Mouse (Mus musculus): ENCODE measurements at regions not wholly inside any gene's neighbourhood (a gene's known extent, or its start where the extent isn't known, plus 50 kb on each side); places are given as distances from the start of the nearest gene placed in this dataset.
A peak's percentile ranks its signal among the peaks of the same experiment; 100 is the strongest.

DNA sequence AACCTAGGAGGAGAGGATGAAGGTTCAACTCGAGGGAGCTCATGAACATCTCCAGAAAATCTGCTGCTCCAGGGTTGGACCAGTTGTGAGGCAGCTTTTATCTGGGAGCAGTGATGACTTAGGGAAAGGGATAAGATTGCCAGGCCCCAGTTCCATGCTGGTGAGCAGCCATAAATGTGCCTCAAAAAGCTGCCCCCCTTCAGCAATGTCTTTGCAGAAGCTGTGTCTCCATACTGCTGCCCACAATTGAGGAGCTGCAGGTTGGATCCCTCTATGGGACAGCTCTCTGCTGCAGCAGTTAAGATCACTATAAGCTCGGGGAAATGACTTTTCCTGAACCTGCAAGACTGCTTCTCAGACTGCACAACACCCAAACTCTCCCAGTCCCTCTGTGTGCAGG lies 543.7 kb downstream of the Nfib start:
- ATAC-seq (replicated peaks; ENCODE audit: poor library complexity), result no peak

DNA sequence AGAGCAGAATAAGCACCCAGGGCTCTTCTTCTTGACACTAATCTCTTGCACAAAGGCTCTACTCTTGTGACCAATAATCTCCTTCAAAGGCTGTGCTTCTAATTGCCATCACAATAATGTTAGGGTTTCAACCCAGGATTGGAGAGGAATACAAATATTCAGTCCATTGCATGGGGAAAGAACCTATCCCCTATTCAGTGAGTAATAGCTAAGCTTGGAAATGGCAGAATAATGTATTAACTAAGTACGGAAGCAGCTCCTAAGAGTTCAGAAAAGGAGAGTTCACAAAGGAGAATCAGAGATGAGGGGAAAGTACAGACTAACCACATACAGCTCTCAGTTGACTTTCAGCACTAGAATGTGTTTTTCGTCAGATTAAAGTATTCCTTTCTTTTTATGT lies 544.3 kb downstream of the Nfib start:
- no peak for ATAC-seq (replicated peaks; ENCODE audit: poor library complexity)

DNA sequence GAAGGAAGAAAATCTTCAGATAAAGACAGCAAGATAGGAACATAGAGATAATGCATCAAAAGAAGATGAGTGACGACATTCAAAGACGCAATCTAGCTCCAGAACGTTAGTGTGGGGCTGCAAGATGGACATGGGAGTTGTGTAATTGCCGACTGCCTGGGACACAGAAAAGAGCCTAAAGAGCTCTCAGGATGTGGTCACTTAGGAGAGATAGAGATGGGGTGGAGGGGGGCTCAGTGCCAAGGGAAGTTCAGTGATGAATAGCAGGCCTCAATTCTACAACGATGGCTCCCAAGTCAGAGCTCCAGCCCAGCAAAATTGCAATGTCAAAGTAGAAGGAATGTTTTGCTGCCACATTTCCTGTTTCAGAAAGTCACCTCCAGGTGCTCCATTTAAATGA lies 545.3 kb downstream of the Nfib start:
- ATAC-seq (replicated peaks; ENCODE audit: poor library complexity), result 0 out of 2 replicates have a peak, but pooled peaks have one; percentile 23

DNA sequence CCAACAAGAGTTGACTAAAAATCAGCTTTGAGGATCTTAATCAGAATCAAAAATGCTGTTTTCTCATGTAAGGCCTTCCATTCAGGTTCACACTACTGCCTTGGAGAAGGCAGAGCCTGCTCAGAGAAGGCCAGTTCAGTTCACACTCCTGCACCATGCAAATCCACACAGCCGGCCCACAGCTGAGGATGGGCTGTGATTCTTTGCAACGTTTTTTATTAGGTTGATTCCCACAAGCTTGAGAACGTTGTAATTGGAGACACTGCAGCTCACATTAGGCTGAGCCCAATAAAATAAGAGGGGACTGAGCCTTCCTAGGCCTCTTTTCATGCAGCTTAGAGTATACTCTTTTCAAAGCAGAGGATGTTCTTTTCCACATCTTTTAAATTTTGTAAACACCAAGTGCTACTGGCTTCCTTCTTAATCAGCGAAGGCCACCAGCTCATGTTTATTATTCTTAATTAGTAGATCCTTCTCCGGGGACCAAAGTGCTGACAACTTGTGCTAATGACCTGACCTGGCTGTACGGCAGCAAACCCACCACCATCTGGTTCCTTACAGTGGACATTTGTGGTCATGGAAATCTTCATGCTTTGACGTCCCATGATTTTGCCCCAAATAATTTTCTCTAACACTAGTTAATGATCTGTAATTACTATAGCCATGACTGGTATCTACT lies 549.8 kb downstream of the Nfib start:
- ATAC-seq (replicated peaks; ENCODE audit: poor library complexity), result no peak

DNA sequence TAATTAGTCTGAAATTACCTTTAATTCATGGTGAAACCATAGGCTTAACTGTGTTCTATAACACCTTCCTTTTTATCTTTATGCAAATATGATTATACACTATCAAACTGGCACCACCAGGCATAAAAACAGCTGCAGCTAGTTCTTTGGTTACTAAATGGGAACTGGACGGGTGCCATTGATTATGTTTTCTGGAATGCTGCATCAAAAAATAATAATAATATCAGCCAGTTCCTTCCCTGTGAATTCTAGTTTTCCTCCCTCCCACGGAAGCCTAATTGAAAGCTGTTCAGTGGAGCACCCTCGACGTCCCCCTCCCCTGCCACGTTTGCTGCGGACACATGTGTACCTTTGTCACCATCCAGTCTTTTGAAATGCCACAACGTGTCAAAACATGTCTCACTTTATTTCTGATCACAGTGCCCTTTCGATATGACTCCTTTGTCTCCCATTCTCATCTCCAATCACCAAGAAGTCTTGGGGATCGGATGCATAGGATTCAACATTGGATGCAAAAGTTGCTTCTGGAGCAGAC lies 551.5 kb downstream of the Nfib start:
- ATAC-seq (replicated peaks; ENCODE audit: poor library complexity), result no peak

DNA sequence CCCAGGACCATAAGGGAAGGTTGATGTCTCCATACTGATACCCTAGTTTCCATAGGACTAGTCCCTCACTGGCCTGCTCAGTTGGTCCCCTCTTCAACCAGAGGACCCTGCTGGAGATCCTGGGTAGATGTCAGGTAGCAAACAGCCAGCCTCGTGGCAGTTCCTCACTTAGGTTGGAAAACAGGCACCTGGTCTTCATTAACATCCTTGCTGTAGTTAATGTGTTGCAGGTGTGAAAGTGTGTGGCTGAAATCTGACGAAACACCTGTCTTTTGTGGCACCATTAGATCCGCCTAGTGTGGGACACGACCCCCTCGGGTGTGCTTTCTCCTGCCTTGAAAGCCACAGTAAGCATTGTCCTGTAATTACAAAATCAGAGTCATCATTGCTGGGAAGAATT lies 551.9 kb downstream of the Nfib start:
- ATAC-seq (replicated peaks; ENCODE audit: poor library complexity), result no peak

DNA sequence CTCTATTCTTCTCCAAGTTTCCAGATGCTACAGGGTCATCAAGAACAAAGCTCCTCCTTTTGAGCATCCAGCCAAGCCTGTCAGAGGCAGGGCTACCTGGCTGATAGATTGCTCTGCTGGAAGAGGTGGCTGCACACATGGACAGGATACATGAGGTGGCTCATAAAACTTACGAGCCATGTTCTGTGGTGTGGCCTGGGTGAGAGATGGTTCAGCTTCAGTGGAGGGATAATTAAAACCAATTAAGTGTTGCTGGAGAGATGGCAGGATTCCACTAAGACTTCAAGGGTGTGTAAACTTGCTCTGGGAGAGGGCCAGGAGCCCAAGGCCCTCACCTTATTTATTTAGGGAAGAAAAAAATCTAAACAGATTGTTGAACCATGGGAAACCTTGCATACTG lies 555.6 kb downstream of the Nfib start:
- ATAC-seq (replicated peaks; ENCODE audit: poor library complexity), result no peak

DNA sequence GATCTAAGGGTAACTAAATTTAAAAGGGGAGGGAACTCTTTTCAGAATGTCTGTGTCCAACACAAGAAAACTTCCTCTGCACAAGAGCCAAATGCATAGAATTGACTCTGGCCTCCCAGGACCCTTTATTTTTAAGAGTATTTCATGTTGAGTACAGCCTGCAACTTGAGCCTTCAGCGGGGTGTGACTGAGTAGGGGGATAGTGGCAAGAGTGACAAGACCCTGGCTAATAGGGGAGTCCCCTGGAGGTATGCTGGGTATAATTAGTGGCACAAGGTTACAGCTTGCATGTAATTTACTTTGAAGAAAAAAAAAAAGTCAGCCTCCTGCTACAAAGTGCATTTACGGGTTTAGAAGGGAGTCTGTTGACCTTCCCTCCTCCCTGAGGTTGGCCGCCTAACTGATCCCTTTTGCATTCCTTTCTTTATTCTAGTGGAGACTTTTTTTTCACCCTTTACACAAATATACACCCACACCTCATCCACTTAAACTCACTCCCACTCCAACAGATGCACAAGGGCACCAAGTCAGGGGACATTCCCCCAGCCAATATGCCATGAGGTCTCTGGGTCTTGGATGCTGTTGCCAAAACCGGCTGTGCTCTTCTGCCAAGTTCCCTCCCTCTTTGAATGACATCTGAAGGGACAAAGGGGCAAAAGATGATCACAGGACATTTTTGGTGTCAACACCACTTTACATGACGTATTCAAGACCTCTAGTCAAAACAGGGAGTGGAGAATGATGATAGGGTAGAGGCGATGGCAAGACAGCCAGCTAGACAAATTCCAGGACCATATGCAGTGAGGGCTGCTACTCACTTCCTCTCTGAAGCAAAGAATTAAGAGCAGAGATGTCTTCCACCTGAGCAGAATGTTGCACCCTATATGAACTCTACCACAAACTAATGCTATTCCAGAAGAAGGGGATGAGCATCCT lies 557.2 kb downstream of the Nfib start:
- ATAC-seq (replicated peaks; ENCODE audit: poor library complexity), result no peak

DNA sequence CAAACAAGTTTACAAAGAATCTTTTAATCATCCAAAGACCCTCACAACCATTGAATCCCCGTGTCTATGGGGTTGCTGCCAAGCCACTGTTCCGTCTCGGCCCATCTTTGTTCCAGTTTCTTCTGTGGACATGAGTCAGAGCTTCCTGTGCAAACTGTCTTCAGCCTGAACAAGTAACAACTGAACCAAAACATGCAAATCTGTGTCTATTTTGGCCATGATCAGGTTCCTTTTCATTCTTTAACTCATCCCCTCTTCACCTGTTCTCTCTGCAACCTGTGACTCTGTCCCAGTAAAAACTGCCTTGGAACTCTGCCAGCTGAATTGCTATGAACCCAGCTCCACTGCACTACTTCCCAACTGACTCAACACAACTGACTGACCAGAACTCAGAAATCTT lies 563.2 kb downstream of the Nfib start:
- no peak for ATAC-seq (replicated peaks; ENCODE audit: poor library complexity)

DNA sequence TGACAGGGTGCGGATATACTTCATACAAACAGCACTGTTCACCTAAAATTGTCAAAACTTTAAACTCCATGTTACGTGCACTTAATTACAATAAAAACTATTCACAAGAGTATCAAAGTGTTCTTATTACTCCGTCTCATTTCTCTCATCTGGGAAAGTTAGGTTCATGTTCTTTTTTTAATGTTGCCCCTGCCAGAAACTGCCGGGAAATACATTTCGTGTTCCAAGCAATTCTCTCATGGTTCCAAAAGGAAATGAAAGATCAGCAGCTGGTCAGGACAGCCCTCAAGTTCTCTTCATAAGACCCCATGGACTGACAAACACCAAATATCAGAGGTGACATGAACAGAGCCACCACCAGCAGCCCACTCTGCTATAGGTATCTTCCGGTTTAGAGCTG lies 565.7 kb downstream of the Nfib start:
- no peak for ATAC-seq (replicated peaks; ENCODE audit: poor library complexity)

DNA sequence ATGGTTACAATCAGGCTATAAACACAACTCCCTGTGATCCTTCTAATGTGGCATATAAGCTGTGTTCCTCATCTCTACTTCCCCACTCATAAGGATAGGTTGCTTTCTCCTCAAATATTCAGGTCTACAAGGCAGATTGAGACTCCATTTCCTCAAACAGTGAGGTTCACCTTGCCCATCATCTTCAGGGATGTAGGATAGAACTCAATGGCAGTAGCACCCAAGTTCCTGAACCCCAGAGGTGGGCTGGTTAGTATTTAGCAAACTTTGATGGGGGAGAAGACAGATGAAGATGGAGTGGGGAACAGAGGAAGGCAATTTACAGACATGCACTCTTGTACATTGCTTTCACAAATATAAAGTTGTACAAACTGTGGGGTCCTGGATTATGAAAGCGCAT lies 566.5 kb downstream of the Nfib start:
- no peak for ATAC-seq (replicated peaks; ENCODE audit: poor library complexity)

DNA sequence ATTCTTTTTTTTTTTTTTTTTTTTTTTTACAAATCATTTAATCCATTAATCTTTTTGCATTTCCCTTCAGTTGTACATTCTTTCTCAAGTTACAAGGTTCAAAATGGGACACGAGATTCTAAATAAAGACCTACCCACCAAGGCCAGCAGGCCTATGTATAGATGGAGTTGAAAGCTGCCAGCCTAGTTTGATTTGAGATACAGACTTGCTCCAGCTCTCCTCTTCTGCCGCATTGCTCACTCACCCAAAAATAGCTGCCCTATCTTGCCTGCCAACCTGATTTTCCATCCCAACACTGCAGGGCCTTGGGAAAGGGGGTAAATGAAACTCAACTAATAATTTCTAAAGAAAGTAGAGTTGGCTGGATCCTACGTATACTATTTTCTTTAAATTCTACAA lies 572.7 kb downstream of the Nfib start:
- no peak for ATAC-seq (replicated peaks; ENCODE audit: poor library complexity)

DNA sequence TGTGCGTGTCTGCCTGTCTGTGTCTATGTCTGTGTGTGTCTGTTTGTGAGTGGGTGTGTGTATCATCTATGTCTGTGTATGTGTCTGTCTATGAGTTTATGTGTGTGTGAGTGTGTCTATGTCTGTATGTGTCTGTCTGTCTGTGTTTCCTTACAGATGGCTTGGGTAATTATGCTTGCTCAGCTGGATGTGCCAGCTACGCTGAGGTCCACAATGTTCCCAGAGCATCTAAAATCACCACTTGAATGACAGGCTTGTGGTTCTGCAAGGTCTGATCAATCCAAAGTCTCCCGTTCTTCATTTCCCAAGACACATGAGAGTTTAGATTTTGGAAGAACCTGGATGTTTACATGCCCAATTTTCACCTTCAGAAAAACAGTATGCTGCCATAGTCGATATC lies 573.2 kb downstream of the Nfib start:
- ATAC-seq (replicated peaks; ENCODE audit: poor library complexity), result no peak

DNA sequence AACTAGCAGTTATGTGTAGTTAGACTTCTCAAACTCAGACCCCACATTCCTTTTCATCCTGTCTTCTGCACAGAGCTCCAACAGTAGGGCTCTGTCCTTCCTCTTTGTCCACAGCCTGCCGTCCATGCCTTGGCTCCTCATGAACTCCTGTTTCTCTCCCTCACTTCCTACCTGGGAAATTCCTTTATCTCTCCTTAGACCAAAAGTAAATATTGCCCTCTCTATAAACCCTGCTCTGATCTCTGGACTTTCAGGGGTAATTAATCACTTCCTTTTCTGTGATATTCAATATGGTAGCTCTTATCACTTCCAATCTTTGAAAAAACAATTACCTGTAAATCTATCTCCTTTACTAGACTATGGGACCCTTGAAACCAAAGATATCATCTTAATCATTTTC lies 576.1 kb downstream of the Nfib start:
- no peak for ATAC-seq (replicated peaks; ENCODE audit: poor library complexity)

DNA sequence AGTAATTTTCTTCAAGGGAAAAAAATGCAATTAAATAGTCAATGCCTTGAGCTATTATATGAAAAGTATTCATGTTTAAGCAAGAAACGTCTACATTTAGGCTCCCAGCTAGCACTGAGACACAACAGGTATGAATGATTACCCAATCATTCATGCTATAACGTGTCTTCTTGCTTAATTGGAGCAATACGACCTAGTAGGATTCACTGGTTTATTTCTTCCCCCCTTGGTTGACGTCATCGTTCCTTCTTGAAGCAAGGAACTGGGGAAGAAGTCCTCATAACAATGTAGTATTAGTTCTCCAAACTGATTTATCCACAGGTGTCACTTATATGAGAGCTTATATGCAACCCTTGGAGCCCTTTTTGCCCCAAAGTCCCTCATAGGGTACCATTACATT lies 581.8 kb downstream of the Nfib start:
- ATAC-seq (replicated peaks; ENCODE audit: poor library complexity), result no peak

DNA sequence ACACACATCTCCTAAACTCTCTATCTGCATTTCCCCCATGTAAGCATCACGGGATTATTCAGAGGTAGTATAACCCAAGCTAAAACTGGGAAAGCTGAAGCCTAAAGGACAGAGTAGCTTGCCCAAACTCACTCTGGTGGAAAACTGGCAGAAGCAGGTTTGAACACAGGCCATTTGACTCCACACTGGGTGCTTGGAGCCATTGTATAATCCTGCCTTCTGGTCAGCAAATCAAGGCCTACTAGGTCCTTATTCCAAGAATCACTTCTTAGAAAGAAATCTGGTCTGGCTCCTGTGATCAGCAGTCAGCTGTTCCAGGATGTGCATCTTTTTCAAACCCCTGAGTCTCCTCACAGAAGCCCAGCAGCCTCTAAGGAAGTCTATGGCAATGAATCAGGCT lies 582.4 kb downstream of the Nfib start:
- no peak for ATAC-seq (replicated peaks; ENCODE audit: poor library complexity)

DNA sequence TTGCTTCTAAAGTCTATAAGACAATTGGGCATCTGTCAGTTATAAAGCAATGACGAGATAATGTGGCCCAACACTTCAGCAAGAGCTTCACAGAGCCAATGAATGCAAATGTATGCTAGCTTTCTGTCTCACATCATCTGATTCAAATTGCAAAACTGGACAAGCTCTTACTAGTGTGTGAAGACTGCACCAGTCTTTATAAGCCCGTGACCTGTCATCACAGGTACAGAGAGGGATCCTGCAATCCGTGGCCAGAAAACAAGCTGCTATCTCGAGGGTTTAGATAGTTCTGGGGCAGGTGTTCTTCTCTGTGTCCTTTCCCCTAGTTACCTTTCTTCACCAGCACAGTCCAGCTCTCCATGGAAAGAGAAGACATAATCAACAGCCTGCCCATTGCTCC lies 584.8 kb downstream of the Nfib start:
- no peak for ATAC-seq (replicated peaks; ENCODE audit: poor library complexity)

DNA sequence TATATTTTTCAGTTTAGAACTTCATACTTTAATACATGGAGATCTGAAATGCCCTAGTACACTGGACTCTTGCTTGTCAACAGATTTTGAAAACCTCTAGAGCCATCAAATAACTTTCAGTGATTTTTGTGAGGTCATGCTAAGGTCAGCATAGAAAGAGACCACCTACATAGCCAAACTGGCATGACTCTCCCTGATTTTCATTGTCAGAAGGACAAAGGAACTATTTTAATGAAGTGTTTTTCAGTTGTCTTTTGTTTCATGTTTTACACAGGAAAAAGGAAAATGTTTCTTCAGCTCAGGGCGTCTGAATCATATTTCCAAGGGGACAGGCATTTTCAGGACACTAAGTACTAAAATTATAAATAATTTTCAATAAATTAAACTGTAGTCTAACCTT lies 585.2 kb downstream of the Nfib start:
- no peak for ATAC-seq (replicated peaks; ENCODE audit: poor library complexity)

DNA sequence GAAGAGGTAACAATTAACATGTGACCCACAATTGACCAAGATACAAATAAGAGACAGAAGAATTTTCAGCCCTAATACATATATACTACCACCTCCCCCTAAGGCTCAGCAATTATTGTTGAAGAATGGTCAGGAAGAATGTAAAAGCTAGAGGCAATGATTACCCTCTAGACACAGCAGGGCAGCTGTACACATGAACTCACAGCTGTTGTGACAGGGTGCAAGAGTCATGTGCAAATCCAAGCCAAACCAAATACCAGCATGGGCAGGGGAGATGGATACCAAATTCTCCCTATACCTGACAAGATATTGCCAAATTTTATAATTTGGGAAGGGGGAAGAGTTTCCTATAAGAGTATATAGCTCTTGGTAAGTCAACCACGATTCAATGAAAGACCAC lies 603.7 kb downstream of the Nfib start:
- ATAC-seq (replicated peaks; ENCODE audit: poor library complexity), result no peak

DNA sequence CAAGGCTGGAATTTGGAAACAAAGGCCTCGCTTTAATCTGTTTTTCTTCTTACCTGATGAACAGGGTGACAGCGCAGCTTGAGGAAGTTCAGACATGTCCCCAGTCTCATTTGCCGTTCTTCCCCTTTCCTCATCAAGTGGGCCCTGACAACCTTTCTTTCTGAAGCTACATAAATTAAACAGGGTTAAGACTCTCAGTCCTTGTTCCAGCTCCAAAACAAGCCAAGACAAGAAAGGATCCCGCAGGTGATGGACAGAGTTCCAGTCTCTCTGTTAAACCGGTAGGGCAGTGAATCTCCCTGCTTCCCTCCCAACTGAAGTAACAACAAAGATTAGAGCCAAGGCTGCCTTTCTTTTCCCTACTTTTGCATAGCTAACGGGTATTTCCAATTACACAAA lies 605.6 kb downstream of the Nfib start:
- no peak for ATAC-seq (replicated peaks; ENCODE audit: poor library complexity)

DNA sequence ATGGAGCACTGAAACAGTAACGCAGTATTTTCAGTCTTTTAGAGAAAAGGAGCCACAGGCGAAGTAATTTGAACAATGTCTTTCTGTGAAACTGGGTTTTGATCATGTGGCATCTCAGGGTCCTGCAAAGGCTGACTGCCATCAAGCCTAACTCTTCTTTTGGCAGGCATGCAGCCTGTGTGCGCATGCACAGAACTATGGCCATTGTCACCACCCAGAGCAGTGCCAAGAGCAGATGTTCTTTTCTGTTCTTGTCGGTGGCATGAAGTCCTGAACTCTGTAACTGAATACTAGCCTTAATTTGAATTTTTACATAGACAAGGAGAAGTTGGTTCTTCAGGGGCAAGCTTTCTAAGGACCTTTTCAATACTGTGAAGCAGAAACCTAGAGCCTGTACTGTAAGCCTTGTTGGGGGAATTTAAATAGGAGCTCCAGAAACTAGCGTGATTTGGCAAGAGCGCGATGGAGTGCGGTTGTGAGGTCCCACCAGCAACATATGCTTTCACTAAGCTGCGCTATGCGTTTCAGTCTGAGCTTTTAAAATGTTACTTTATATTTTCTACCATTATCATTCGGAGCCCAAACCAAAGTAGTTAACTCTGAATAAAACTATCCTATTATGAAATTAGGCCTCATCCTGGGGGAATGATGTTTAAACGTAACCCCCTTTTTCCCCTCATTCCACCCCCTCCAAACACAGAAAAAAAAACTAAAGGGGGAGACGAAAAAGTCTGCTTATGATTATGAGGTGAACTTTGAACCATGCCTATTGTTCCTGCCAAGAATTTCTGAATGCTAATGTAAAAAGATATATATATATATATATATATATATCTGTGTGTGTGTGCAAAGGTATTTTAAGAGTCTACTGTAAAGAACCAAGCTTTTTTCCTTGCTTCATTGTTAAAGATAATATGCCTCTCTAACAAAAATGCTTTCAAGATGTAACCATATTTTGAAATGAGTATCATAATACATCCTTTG lies 606.3 kb downstream of the Nfib start:
- ATAC-seq (replicated peaks; ENCODE audit: poor library complexity), result no peak
